Mouse (Mus musculus) retina, postnatal 1 day (tissue): ENCODE data around the gene Il2.

Experiments
- DNase-seq: peaks from one replicate; pipeline ENCODE4 v3.0.0-alpha.2; 2012

Gene Il2

DNA sequence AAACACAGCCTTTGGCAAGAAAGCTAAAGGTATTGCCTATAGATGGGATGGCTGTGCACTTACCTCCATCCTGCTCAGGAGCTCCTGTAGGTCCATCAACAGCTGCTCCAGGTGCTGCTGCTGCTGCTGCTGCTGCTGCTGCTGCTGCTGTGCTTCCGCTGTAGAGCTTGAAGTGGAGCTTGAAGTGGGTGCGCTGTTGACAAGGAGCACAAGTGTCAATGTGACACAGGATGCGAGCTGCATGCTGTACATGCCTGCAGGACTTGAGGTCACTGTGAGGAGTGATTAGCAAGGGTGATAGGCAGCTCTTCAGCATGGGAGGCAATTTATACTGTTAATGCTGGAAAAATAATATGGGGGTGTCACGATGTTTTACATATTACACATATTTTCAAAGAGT lies at the start of gene Il2:
Gene Il2 (minus strand): TSS at position 305 of the 400 bp plus-strand sequence.
- no peak for DNase-seq

DNA sequence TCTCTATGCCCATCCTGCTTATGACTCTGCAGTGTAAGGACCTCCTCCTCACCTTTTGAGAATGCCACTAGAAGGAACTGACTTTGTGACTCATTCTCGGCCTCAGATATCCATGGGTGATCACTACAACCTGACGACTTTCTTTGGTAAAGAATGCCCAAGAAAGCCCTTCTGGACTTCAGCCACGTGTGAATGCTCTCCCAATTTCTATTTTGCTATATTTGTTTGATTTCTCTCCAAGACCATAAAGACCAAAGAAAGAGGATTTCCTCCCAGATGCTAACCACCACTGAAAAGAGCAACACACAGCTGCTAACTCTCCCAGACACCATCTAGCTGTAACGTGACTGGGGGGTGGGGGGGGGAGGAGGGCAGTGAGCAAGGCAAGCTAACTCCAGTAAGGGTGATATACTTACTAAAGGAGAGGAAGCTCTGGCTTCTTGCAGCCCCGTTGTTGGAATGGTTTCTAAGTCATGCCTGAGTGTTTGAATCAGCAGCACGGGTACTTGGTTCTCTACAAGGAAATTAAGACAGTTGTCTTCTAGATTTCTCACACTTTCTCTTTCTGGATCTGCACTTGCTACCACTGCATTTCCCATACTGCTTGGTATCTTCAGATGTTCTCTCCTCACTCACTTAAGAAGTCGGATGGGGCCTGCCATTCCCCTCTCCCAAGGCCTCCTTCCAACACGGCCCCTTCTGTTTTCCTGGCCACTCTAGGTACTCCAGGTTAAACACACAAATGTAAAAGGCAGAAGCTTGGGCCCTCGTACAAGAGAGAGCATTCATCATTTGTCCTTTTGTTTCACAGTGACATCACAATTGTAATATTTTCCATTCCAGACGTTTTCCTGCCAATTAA lies 49.2 kb upstream of the Il2 start:
- DNase-seq = no peak

DNA sequence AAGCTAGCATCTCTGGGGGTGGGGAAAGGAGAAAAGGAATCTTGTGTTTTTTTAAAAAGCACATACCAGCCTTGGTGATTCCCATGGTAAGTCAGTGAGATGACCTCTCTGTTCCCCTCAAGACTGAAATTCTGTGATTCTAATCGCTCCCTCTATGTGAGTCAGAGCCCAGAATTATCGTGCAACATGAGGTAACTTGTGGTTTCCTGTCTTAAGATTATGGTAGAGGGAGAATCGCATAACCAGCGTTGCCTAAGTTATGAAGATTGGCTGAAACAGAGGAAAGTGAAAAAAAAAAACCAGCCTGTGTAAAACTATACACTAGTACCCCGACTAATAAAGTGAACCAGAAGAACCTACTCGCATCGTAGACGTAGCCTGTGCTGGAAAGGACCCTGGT lies 47.5 kb upstream of the Il2 start:
- DNase-seq = no peak

GRCm38 (mm10) chr3:37169283-37169682 lies 43.5 kb upstream of the Il2 start:
- no peak for DNase-seq

DNA sequence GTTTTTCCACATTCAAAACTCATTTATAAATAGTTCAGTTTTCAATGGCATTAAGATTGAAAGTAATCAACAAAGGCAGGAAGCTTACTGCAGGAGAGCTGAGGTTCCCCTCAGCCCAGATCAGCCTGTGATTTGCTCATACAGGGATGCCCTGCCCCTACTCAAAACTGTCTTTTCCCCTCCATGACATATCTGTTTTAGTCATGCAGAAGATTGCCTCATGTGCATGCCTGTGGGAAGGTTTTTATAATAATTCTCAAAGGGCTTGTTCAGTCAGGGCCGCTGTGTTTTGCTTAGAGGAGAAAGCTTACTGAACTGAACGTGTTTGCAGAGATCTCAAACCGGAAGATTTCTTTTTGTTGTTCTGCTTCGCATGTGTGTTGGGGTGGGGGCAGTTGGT lies 35.3 kb upstream of the Il2 start:
- DNase-seq = peak; percentile 32

GRCm38 (mm10) chr3:37158246-37158645 lies 32.5 kb upstream of the Il2 start:
- no peak for DNase-seq

DNA sequence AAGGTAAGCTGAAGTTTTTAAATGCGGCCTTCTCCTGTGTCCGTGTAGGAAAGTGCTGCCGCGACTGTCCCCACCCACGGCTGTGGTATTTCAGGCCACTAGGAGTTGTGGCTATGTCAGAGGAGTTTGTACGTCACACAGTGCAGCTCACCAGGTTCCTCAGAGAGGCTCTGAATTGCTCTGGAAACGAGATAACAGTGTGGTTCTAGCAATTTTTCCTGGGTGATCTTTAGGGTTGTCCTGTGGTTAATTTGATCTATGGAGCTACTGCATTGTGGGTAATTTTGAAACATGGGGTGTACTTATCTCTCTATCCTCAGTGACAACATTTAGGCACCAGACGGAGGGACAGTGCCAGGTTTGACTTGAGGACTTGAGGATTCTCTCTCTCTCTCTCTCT lies 31.3 kb upstream of the Il2 start:
- no peak for DNase-seq

- DNase-seq = no peak
Observed at GRCm38 (mm10) chr3:37154396-37154795, 28.6 kb upstream of the Il2 start.

GRCm38 (mm10) chr3:37153004-37153403 lies 27.2 kb upstream of the Il2 start:
- no peak for DNase-seq

GRCm38 (mm10) chr3:37152274-37152673 lies 26.5 kb upstream of the Il2 start:
- DNase-seq = no peak

DNA sequence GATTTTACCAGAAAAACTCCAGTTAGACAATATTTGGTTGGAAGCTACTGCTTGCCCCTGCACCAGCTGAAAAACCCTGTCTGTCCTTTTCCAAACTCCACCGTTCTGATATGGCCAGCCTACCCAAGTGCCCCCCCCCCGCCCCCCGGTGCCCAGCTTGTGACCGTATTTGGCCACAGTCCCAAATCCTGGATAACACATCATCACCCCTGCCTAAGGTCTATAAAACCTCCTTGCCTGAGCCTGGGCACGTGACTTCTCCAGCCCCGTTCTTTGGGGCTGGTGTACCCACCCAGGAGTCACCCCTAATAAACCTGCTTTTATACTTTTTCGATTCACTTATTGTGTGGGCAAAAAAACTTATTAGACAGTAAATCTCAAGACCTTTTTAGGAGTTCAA lies 21.1 kb upstream of the Il2 start:
- no peak for DNase-seq

DNA sequence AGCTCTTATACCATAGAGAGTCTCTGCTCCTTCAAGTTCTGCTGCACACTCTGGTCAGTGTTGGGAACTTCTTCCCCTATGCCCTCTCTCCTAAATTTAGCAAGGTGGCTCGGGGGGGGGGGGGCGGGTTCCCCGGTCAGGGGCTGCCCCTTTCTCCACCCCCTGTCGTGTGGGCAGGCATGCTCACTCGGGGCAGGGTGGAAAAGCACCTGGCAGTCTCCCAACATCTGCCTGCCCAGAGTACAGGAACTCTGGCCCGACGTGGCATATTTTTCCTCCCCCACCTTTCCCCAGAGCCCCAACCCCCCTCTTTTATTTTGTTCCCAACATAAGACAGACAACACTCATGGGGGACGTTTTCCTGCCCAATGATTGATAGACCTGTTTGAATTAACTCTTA lies 20.6 kb upstream of the Il2 start:
- DNase-seq = no peak

GRCm38 (mm10) chr3:37144979-37145378 lies 19.2 kb upstream of the Il2 start:
- DNase-seq = no peak

- no peak for DNase-seq
Observed at GRCm38 (mm10) chr3:37141827-37142226, 16.1 kb upstream of the Il2 start.

- no peak for DNase-seq
Observed at GRCm38 (mm10) chr3:37140168-37140906, 14.6 kb upstream of the Il2 start.

DNA sequence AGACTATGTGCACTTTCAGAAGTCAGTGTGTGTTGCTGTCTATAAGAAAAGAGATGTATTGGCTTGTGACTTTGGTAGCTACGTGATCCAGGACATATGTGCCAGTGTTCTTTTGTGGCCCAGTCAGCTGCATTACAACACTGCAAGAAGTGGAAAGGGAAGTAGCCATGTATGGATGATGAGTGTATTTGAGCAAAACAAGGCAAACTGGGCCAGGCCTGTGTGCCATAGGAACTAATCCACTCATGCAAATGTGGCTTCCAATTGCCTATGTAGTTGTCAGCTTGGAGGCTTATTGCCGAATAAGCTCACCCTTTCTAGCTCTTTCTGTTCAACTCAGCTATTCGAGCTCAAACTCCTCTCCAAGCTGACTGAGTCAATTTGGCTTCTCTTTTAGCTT lies 13.4 kb upstream of the Il2 start:
- DNase-seq = no peak

DNA sequence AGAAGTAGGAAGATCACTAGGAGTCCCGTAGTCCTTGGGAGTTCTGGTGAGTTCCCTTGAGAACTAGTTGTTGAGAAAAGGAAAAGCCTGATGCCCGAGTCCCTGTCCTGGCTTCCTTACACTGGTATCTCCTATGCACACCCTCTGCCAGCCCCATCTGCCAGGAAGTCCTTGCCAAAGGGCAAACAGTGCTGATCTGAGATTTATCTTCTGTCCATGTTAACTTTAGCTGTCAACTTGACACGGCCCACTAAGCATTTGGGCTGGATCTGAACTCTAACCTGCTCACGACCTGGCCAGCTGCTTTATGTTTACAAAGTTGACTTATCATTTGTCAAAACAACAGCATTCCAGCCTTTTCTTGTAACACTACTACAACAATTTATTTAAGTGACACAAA lies 11.5 kb upstream of the Il2 start:
- DNase-seq = no peak

DNA sequence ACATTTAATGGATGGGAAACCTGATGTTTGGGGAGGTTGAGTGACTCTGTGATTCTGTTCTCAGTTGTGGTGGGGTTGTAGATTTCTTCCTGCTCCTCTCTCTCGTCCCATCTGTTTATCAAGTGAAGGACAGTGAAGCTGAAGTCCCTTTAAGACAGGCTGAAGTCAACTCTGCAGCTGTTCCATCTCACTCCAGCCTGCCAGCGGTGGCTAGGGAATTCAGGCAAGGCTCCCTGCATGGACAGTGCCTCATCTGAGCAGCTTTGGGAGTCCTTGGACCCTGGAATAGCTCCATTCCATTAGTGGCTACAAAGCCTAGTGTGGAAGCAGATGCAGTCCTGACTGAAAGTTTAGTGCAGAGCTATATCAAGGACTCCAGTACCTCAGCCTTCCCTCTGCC lies 3.3 kb upstream of the Il2 start:
- DNase-seq = no peak

GRCm38 (mm10) chr3:37128269-37128668 lies 2.5 kb upstream of the Il2 start:
- DNase-seq = no peak

GRCm38 (mm10) chr3:37126162-37126561 lies 403 bp upstream of the Il2 start:
- DNase-seq = no peak

GRCm38 (mm10) chr3:37090721-37091120 lies 35.0 kb downstream of the Il2 start:
- DNase-seq = no peak

DNA sequence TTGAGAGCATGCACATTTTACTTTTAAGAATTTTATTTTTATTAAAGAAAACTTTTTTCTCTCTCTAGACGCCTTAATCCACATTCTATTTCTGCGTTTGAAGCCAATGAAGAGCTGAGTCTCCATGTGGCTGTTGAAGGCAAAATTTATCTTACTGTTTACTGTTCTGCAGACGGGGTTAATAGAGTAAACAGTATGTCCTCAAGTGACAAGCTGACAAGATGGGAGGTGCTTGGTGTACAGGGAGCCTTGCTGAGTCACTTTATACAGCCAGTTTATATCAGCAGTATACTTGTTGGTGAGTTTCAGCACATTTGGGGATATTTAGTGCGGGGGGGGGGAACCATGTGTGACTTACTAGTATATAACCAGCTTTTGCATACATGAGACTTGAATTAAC lies 40.9 kb downstream of the Il2 start:
- DNase-seq = no peak

GRCm38 (mm10) chr3:37073211-37073610 lies 52.5 kb downstream of the Il2 start:
- DNase-seq = no peak
